Comparison of ENCODE assay signal across 9 mouse cellular contexts in the genomic region with DNA sequence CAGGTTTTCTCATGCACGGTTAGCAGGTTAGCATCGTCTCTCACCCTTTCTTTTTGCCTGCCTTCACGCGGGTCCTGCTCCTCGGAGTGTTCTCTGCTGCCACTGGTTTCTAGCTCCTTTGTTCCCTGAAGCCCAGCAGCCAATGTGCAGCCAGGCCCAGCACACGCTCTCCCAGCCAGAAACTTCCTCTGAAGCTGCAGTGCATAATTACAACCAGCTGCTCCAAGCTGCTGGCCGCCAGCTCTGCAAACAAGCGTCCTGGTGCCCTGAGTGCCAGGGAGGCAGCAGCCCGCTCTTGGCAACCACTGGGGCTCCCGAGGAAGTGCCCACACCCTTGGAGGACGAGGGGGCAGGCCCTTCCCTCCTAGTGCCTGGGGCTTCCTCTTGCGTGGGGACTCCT.
A peak's percentile ranks its signal among the peaks of the same experiment; 100 is the strongest.
DNase-seq lines count a peak whose midpoint lies in the region; ATAC-seq and TF ChIP-seq lines count a peak whose summit lies in the region.
"Had no signal": no experiment of that assay in that cellular context is flagged by ENCODE, and none has a peak within 500 bp of the region (broad histone marks: within the 10 kb centered on the region; RNA-seq: fewer than 3 reads in every experiment).

No protein-coding gene starts in this region.

- H3K27ac ChIP-seq in forebrain, embryonic 16.5 days (ENCODE audit: low read length) = peak overlapping the region; percentile 94
- peak overlapping the region; percentile 92 for H3K27ac ChIP-seq in neural tube, embryonic 13.5 days (replicated peaks)

- intact Hi-C loops in heart, postnatal 14 days (cut with DNase I) = no loop called here

- H3K9me3 ChIP-seq in forebrain, embryonic 16.5 days (ENCODE audit: control insufficient read depth, low read length) = no peaks in the 10 kb centered on the region
- H3K9me3 ChIP-seq in neural tube, embryonic 13.5 days = no peaks in the 10 kb centered on the region

- peak overlapping the region; percentile 11 for H3K4me3 ChIP-seq in forebrain, embryonic 16.5 days (replicated peaks; ENCODE audit: low read length)
- peak overlapping the region; percentile 4 for H3K4me3 ChIP-seq in lung, adult 2 months (replicated peaks; ENCODE audit: extremely low read depth, low read depth, low read length)
- 0 out of 2 replicates have a peak overlapping the region, but pooled peaks have one; percentile 0 for H3K4me3 ChIP-seq in neural tube, embryonic 13.5 days

- H3K36me3 ChIP-seq in forebrain, embryonic 16.5 days (ENCODE audit: control insufficient read depth, insufficient read depth) = no peaks in the 10 kb centered on the region
- H3K36me3 ChIP-seq in neural tube, embryonic 13.5 days = no peaks in the 10 kb centered on the region
- H3K36me3 ChIP-seq: G1E had no signal

- under 1% methylated on average over 12 of the region's 12 CpGs for WGBS in forebrain, embryonic 16.5 days
- WGBS in lung, adult 2 months = under 1% methylated on average over 12 of the region's 12 CpGs
- WGBS in neural tube, embryonic 13.5 days = under 1% methylated on average over 12 of the region's 12 CpGs

- peak; percentile 43; the same call in 1 of the 2 replicates for TF ChIP-seq POLR2A in lung, adult 2 months (IDR thresholded peaks at IDR 0.05; ENCODE audit: borderline replicate concordance, extremely low read depth, low read depth, low read length)

- TF ChIP-seq CTCF in lung, adult 2 months (IDR thresholded peaks at IDR 0.05; ENCODE audit: insufficient read depth, low read length) = no peak

- peak; percentile 92 for ATAC-seq in forebrain, embryonic 16.5 days
- peak; percentile 87 for ATAC-seq in neural tube, embryonic 13.5 days (ENCODE audit: low read depth)

- no peaks in the 10 kb centered on the region for H3K27me3 ChIP-seq in forebrain, embryonic 16.5 days (replicated peaks; ENCODE audit: control insufficient read depth, insufficient read depth, low read length)
- H3K27me3 ChIP-seq in neural tube, embryonic 13.5 days = no peaks in the 10 kb centered on the region

- peak; percentile 15 for DNase-seq in CD4-positive, CD25-positive, alpha-beta regulatory T cell, adult 2 months (ENCODE audit: low read depth, low spot score)
- DNase-seq in cerebellum, adult 18-20 months = peak; percentile 55 to 57
- peak; percentile 62 to 72 for DNase-seq in heart, postnatal 14 days
- DNase-seq in kidney, postnatal 36 days = peak; percentile 55 to 57
- peak; percentile 56 for DNase-seq in lung, adult 2 months
- peak; percentile 64 for DNase-seq in thymus, postnatal 4 days

- peaks cover 28% of the 10 kb centered on the region for H3K4me1 ChIP-seq in forebrain, embryonic 16.5 days (replicated peaks; ENCODE audit: control insufficient read depth, insufficient read depth, low read length)
- peaks cover 12% of the 10 kb centered on the region for H3K4me1 ChIP-seq in lung, adult 2 months (ENCODE audit: control insufficient read depth, insufficient read depth, low read length)
- peaks cover 54% of the 10 kb centered on the region for H3K4me1 ChIP-seq in neural tube, embryonic 13.5 days (replicated peaks)

- peak overlapping the region; percentile 46 for H3K9ac ChIP-seq in forebrain, embryonic 16.5 days (replicated peaks; ENCODE audit: low read depth, low read length)
- H3K9ac ChIP-seq in neural tube, embryonic 13.5 days = peak overlapping the region; percentile 62

- H3K4me2 ChIP-seq in forebrain, embryonic 16.5 days (ENCODE audit: low read length) = peak overlapping the region; percentile 42
- H3K4me2 ChIP-seq in neural tube, embryonic 13.5 days = peak overlapping the region; percentile 45

Comparison
In these comparisons a context has a peak if more than half of its experiments do, and no peak if none do; other contexts are left out.
1. Peak in every context shown above with its lines: DNase-seq, ATAC-seq, H3K4me3 ChIP-seq and H3K27ac ChIP-seq.
2. DNase-seq: peak in every context shown above with its lines; median percentile 67 in heart, postnatal 14 days; 64 in thymus, postnatal 4 days; 56 in cerebellum, adult 18-20 months; 56 in kidney, postnatal 36 days; 56 in lung, adult 2 months; 15 in CD4-positive, CD25-positive, alpha-beta regulatory T cell, adult 2 months.